ENCODE assay signal across 8 mouse cellular contexts in genomic region chr2:167631591-167632448, GRCm38 (mm10). TPM values are rescaled to one million over a fixed set of nuclear protein-coding genes. Genes with fewer than 3 reads are reported as not detected.
DNase-seq lines count a peak whose midpoint lies in the region; ATAC-seq and TF ChIP-seq lines count a peak whose summit lies in the region.

Gene Ube2v1 (minus strand): TSS chr2:167632095.

- peak; percentile 77 for TF ChIP-seq POLR2A in olfactory bulb, adult 2 months (IDR thresholded peaks at IDR 0.05; ENCODE audit: insufficient read depth, low read depth, low read length)
- TF ChIP-seq POLR2A in thymus, adult 2 months (IDR thresholded peaks at IDR 0.05; ENCODE audit: control insufficient read depth, extremely low read depth, insufficient read depth, low read length, poor library complexity) = peak; percentile 74

- in situ Hi-C loops in ES-E14 (cut with MboI; ENCODE audit: low sequenced_read_pairs in 2 of 2, unreplicated experiment in 2 of 2) = no loop called here

- H3K27me3 ChIP-seq in forebrain, embryonic 16.5 days (replicated peaks; ENCODE audit: control insufficient read depth, insufficient read depth, low read length) = no peaks in the 10 kb centered on the region
- no peaks in the 10 kb centered on the region for H3K27me3 ChIP-seq in lung, embryonic 14.5 days (ENCODE audit: insufficient read depth, low read length)
- no peaks in the 10 kb centered on the region for H3K27me3 ChIP-seq in thymus, adult 2 months (ENCODE audit: control insufficient read depth, insufficient read depth, low read length)

- peak; percentile 95 for DNase-seq in ES-E14 (ENCODE audit: low read depth, low spot score)
- peak; percentile 99 for DNase-seq in cerebellum, adult 11-12 months
- peak; percentile 96 to 98 for DNase-seq in heart, postnatal 36 days
- peak; percentile 97 for DNase-seq in layer of hippocampus, adult 2 months (ENCODE audit: low spot score in 2 of 2)
- DNase-seq in lung, embryonic 14.5 days = peak; percentile 98
- DNase-seq in thymus, adult 2 months = peak; percentile 99

- H3K9me3 ChIP-seq in ES-E14 (ENCODE audit: control insufficient read depth, insufficient read depth, low read depth, low read length) = no peaks in the 10 kb centered on the region
- no peaks in the 10 kb centered on the region for H3K9me3 ChIP-seq in forebrain, embryonic 16.5 days (ENCODE audit: control insufficient read depth, low read length)
- no peaks in the 10 kb centered on the region for H3K9me3 ChIP-seq in lung, embryonic 14.5 days (ENCODE audit: low read depth, low read length)

- H3K36me3 ChIP-seq in ES-E14 (ENCODE audit: control insufficient read depth, insufficient read depth, low read length, poor library complexity, severe bottlenecking) = peaks cover 21% of the 10 kb centered on the region; the same call in 1 of the 2 replicates
- no peaks in the 10 kb centered on the region for H3K36me3 ChIP-seq in forebrain, embryonic 16.5 days (ENCODE audit: control insufficient read depth, insufficient read depth)
- H3K36me3 ChIP-seq in lung, embryonic 14.5 days (ENCODE audit: insufficient read depth) = peaks cover 22% of the 10 kb centered on the region
- H3K36me3 ChIP-seq in thymus, adult 2 months (ENCODE audit: control insufficient read depth, insufficient read depth, low read length) = no peaks in the 10 kb centered on the region

- under 1% methylated on average over 74 of the region's 87 CpGs for WGBS in forebrain, embryonic 16.5 days
- under 1% methylated on average over 84 of the region's 87 CpGs for WGBS in lung, embryonic 14.5 days
- 1% methylated on average over 86 of the region's 87 CpGs for WGBS in olfactory bulb, adult 2 months
- under 1% methylated on average over 83 of the region's 87 CpGs for WGBS in thymus, adult 2 months

- peak within 1 kb of the TSS; percentile 86 to 90 for H3K4me3 ChIP-seq in ES-E14 (ENCODE audit: insufficient read depth in 1 of 2, low read depth in 1 of 2, low read length in 2 of 2, poor library complexity in 1 of 2, severe bottlenecking in 1 of 2)
- H3K4me3 ChIP-seq in forebrain, embryonic 16.5 days (replicated peaks; ENCODE audit: low read length) = peak within 1 kb of the TSS; percentile 85
- H3K4me3 ChIP-seq in layer of hippocampus, adult 2 months = peak within 1 kb of the TSS; percentile 99
- H3K4me3 ChIP-seq in lung, embryonic 14.5 days (ENCODE audit: low read depth, low read length) = peak within 1 kb of the TSS; percentile 85
- peak within 1 kb of the TSS; percentile 80 for H3K4me3 ChIP-seq in olfactory bulb, adult 2 months (ENCODE audit: insufficient read depth, low read depth, low read length)
- H3K4me3 ChIP-seq in thymus, adult 2 months (ENCODE audit: control insufficient read depth, insufficient read depth, low read length) = peak within 1 kb of the TSS; percentile 79

- peak within 1 kb of the TSS; percentile 93 for H3K9ac ChIP-seq in ES-E14 (ENCODE audit: insufficient read depth, low read depth, low read length, poor library complexity, severe bottlenecking)
- H3K9ac ChIP-seq in forebrain, embryonic 16.5 days (replicated peaks; ENCODE audit: low read depth, low read length) = peak within 1 kb of the TSS; percentile 92
- peak within 1 kb of the TSS; percentile 86 for H3K9ac ChIP-seq in lung, embryonic 14.5 days

- peaks cover 8 to 21% of the 10 kb centered on the region in 2 experiments for H3K4me1 ChIP-seq in ES-E14 (ENCODE audit: control insufficient read depth in 2 of 2, insufficient read depth in 2 of 2, low read length in 2 of 2, poor library complexity in 1 of 2)
- H3K4me1 ChIP-seq in forebrain, embryonic 16.5 days (replicated peaks; ENCODE audit: control insufficient read depth, insufficient read depth, low read length) = peaks cover 40% of the 10 kb centered on the region
- H3K4me1 ChIP-seq in lung, embryonic 14.5 days (ENCODE audit: insufficient read depth) = peaks cover 18% of the 10 kb centered on the region; the same call in 1 of the 2 replicates
- peaks cover 41% of the 10 kb centered on the region for H3K4me1 ChIP-seq in olfactory bulb, adult 2 months (ENCODE audit: control insufficient read depth, insufficient read depth, low read length)
- H3K4me1 ChIP-seq in thymus, adult 2 months (replicated peaks; ENCODE audit: control insufficient read depth, insufficient read depth, low read length) = peaks cover 33% of the 10 kb centered on the region

- intact Hi-C loops in heart, postnatal 36 days (cut with DNase I) = no loop called here

- TF ChIP-seq CTCF in layer of hippocampus, adult 2 months (conservative IDR thresholded peaks at IDR 0.05) = peak; percentile 70
- TF ChIP-seq CTCF in lung, embryonic 14.5 days (IDR thresholded peaks at IDR 0.05; ENCODE audit: low read depth) = peak; percentile 51
- TF ChIP-seq CTCF in olfactory bulb, adult 2 months (IDR thresholded peaks at IDR 0.05; ENCODE audit: insufficient read depth, low read depth, low read length) = no peak
- TF ChIP-seq CTCF in thymus, adult 2 months (IDR thresholded peaks at IDR 0.05; ENCODE audit: borderline replicate concordance, control insufficient read depth, extremely low read depth, insufficient read depth, low read length, poor library complexity) = peak; percentile 40; the same call in 1 of the 2 replicates

- H3K4me2 ChIP-seq in forebrain, embryonic 16.5 days (ENCODE audit: low read length) = peak within 1 kb of the TSS; percentile 91
- H3K4me2 ChIP-seq in lung, embryonic 14.5 days = peak within 1 kb of the TSS; percentile 84

- peak within 1 kb of the TSS; percentile 75 for H3K27ac ChIP-seq in ES-E14 (ENCODE audit: insufficient read depth, low read depth, low read length, poor library complexity, severe bottlenecking)
- H3K27ac ChIP-seq in forebrain, embryonic 16.5 days (ENCODE audit: low read length) = peak within 1 kb of the TSS; percentile 81
- H3K27ac ChIP-seq in layer of hippocampus, adult 2 months = peak within 1 kb of the TSS; percentile 99
- peak within 1 kb of the TSS; percentile 76 for H3K27ac ChIP-seq in lung, embryonic 14.5 days (ENCODE audit: low read depth)
- H3K27ac ChIP-seq in olfactory bulb, adult 2 months (ENCODE audit: insufficient read depth, low read depth, low read length) = peak within 1 kb of the TSS; percentile 92
- H3K27ac ChIP-seq in thymus, adult 2 months (ENCODE audit: control insufficient read depth, insufficient read depth, low read length) = peak within 1 kb of the TSS; percentile 95

- ATAC-seq in forebrain, embryonic 16.5 days = peak; percentile 77
- peak; percentile 71 for ATAC-seq in lung, embryonic 14.5 days (ENCODE audit: insufficient read depth)

TF ChIP-seq in ES-E14, 5 proteins besides CTCF, POLR2A, EP300 and RAD21:
- TF ChIP-seq MAFK (IDR thresholded peaks at IDR 0.05; ENCODE audit: insufficient read depth, low read depth, low read length) (peak; percentile 56), ZC3H11A (IDR thresholded peaks at IDR 0.05; ENCODE audit: borderline replicate concordance, low read depth, low read length) (no peak), CHD2 (IDR thresholded peaks at IDR 0.05; ENCODE audit: low read depth, low read length) (peak; percentile 64), HCFC1 (IDR thresholded peaks at IDR 0.05; ENCODE audit: borderline replicate concordance, insufficient read depth, low read length) (peak; percentile 92), ZNF384 (IDR thresholded peaks at IDR 0.05; ENCODE audit: low read depth, low read length) (no peak)

RNA-seq across cellular contexts. Expression of gene Ube2v1, which starts in this region (rescaled TPM):
- 68.2 and 115 TPM in 2 replicates for total RNA-seq in ES-E14 (2012; rRNA removed)
- polyA plus RNA-seq in forebrain, embryonic 16.5 days (2015; fragmentation: Nextera tagmentation; extraction: Ambion mirVana) = 273 and 281 TPM in 2 replicates
- 100 to 1,000 TPM; 111 to 114 TPM for total RNA-seq in heart, postnatal 36 days (2021)
- total RNA-seq in layer of hippocampus, adult 2 months (2021) = 100 to 1,000 TPM; 216 to 232 TPM
- polyA plus RNA-seq in lung, embryonic 14.5 days (2014; fragmentation: Nextera tagmentation; extraction: Ambion mirVana) = 275 and 293 TPM in 2 replicates
- not detected in 2 replicates for polyA plus RNA-seq in olfactory bulb, adult 2 months (2012; ENCODE audit: insufficient read depth, insufficient read length, low replicate concordance, missing spikeins)
- 161 and 174 TPM in 2 replicates for polyA plus RNA-seq in thymus, adult 2 months (2012; rRNA removed)

Comparison
In these comparisons a context has a peak if more than half of its experiments do, and no peak if none do; other contexts are left out.
1. Peak in every context shown above with its lines: DNase-seq, ATAC-seq, H3K4me3 ChIP-seq and H3K27ac ChIP-seq.